In genomic region chr17:31904036-31904435, GRCm38 (mm10) we compare ENCODE assay signal across 15 mouse cellular contexts. TPM values are rescaled to one million over a fixed set of nuclear protein-coding genes. Genes with fewer than 3 reads are reported as not detected.
DNase-seq lines count a peak whose midpoint lies in the region; ATAC-seq lines count a peak whose summit lies in the region.
"Had no signal": no experiment of that assay in that cellular context is flagged by ENCODE, and none has a peak within 500 bp of the region (broad histone marks: within the 10 kb centered on the region; RNA-seq: fewer than 3 reads in every experiment).

No protein-coding gene starts in this region.

- peaks cover 8% of the 10 kb centered on the region for H3K36me3 ChIP-seq in megakaryocyte, embryonic 14.5 days (replicated peaks; ENCODE audit: low read length)
- H3K36me3 ChIP-seq: G1E; hindbrain, embryonic 15.5 days; liver, embryonic 13.5 days; neural tube, embryonic 15.5 days had no signal

- ATAC-seq in megakaryocyte, adult 5-6 weeks (ENCODE audit: poor library complexity, severe bottlenecking): no peak

- H3K9me3 ChIP-seq in megakaryocyte, embryonic 14.5 days: no peaks in the 10 kb centered on the region
- H3K9me3 ChIP-seq: G1E; hindbrain, embryonic 15.5 days; liver, embryonic 13.5 days; neural tube, embryonic 15.5 days had no signal

- H3K4me1 ChIP-seq in megakaryocyte, embryonic 14.5 days: peaks cover 81% of the 10 kb centered on the region
- H3K4me1 ChIP-seq in brown adipose tissue, adult 24 weeks (ENCODE audit: control insufficient read depth, insufficient read depth, insufficient read length, low read length): peaks cover 16% of the 10 kb centered on the region
- H3K4me1 ChIP-seq: hindbrain, embryonic 15.5 days; neural tube, embryonic 15.5 days had no signal

- H3K27me3 ChIP-seq in megakaryocyte, embryonic 14.5 days (replicated peaks): peaks cover 17% of the 10 kb centered on the region
- H3K27me3 ChIP-seq: hindbrain, embryonic 15.5 days; liver, embryonic 13.5 days; neural tube, embryonic 15.5 days had no signal

- H3K4me3 ChIP-seq in megakaryocyte, embryonic 14.5 days (replicated peaks): peak overlapping the region; percentile 18
- no peak overlapping the region for H3K4me3 ChIP-seq in brown adipose tissue, adult 24 weeks (ENCODE audit: insufficient read depth, low read depth, low read length)
- H3K4me3 ChIP-seq: hindbrain, embryonic 15.5 days; liver, embryonic 13.5 days; neural tube, embryonic 15.5 days had no signal

- peak; percentile 97 for DNase-seq in heart, adult 11 months
- no peak for DNase-seq in heart, postnatal 4 days
- DNase-seq in kidney, postnatal 25 days: peak; percentile 56 to 93
- no peak for DNase-seq in layer of hippocampus, adult 11-12 months (ENCODE audit: low spot score)
- DNase-seq in frontal cortex, postnatal 14 days (ENCODE audit: low spot score in 2 of 2): no peak
- DNase-seq: adrenal gland, postnatal 25 days; cerebellum, postnatal 25 days; liver, embryonic 13.5 days; right cerebral cortex, adult 18-20 months had no signal

- peak overlapping the region; percentile 99 for H3K27ac ChIP-seq in brown adipose tissue, adult 24 weeks (replicated peaks; ENCODE audit: low read depth, low read length)
- H3K27ac ChIP-seq: hindbrain, embryonic 15.5 days; liver, embryonic 13.5 days; neural tube, embryonic 15.5 days had no signal

RNA-seq across cellular contexts. Expression of gene Sik1, which starts 48.4 kb away (rescaled TPM):
- 10 to 100 TPM; 74.3 to 79.7 TPM for total RNA-seq in heart, postnatal 4 days (2021)
- polyA plus RNA-seq in megakaryocyte, embryonic 14.5 days (2012; ENCODE audit: insufficient read depth, low replicate concordance): 8.7 and 12.8 TPM in 2 replicates
- 29.9 and 37.6 TPM in 2 replicates for total RNA-seq in megakaryocyte, adult 5-6 weeks (2015)
- 30.6 and 31.2 TPM in 2 replicates for total RNA-seq in megakaryocyte, adult 5-6 weeks (2017)
- 9.6 and 39.2 TPM in 2 replicates for polyA plus RNA-seq in brown adipose tissue, adult 24 weeks (2012; ENCODE audit: insufficient read depth, insufficient read length, missing spikeins)

Comparison
In these comparisons a context has a peak if more than half of its experiments do, and no peak if none do; other contexts are left out.
1. DNase-seq: peak in heart, adult 11 months (single experiment) and kidney, postnatal 25 days (2 of 2); none in heart, postnatal 4 days (single experiment), layer of hippocampus, adult 11-12 months (single experiment) and frontal cortex, postnatal 14 days (0 of 2).